Mouse (Mus musculus): Measurements from ENCODE around the gene Gab2. TPM values are rescaled to one million over a fixed set of nuclear protein-coding genes. Genes with fewer than 3 reads are reported as not detected.

The Gab2 gene
- polyA plus RNA-seq, 1 experiment from 2014 or later = 1.5 TPM

GRCm38 (mm10) chr7:97085291-97085690 is 3.9 kb downstream of the Gab2 start:
- ATAC-seq (no peak), DNase-seq (no peak)
- Histone ChIP-seq H3K36me3 (replicated peaks; ENCODE audit: insufficient read depth, low read length) (no peaks in the 10 kb centered on the region), H3K27me3 (ENCODE audit: insufficient read depth, low read length) (no peaks in the 10 kb centered on the region), H3K9me3 (ENCODE audit: low read length) (no peaks in the 10 kb centered on the region), H3K9ac (replicated peaks) (no peak overlapping the region), H3K4me1 (ENCODE audit: insufficient read depth) (peaks cover 12% of the 10 kb centered on the region), H3K4me2 (ENCODE audit: low read depth, low read length) (no peak overlapping the region), H3K4me3 (ENCODE audit: low read depth, low read length) (no peak overlapping the region), H3K27ac (ENCODE audit: low read depth) (no peak overlapping the region)
- TF ChIP-seq CTCF (IDR thresholded peaks at IDR 0.05; ENCODE audit: low read depth) (peak; percentile 65), EP300 (IDR thresholded peaks at IDR 0.05; ENCODE audit: low read depth) (no peak)
- WGBS (ENCODE audit: insufficient replicate concordance) = 15% methylated on average over 4 of the region's 4 CpGs

DNA sequence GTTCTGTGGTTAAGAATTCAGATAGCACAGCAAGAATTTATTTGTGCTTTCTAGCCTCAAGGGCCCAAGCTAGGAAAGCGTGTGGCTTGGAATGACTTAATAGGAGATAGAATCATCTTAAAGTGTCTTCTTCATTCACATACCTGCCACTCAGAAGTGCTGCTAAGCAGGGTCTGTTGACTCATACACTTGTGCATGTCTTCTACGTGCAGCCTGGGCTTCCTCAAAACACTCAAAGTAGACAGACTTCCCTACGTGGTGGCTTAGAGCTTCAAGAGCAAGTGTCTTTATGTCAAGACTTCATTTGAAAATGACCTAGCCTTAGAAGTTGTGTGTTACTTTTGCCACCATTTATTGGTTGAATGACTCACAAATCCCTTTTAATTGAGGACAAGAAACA is 12.9 kb downstream of the Gab2 start:
- ATAC-seq (no peak), DNase-seq (no peak)
- Histone ChIP-seq H3K27me3 (ENCODE audit: insufficient read depth, low read length) (no peaks in the 10 kb centered on the region), H3K36me3 (replicated peaks; ENCODE audit: insufficient read depth, low read length) (no peaks in the 10 kb centered on the region), H3K4me1 (ENCODE audit: insufficient read depth) (no peaks in the 10 kb centered on the region), H3K4me2 (ENCODE audit: low read depth, low read length) (no peak overlapping the region), H3K9ac (replicated peaks) (no peak overlapping the region), H3K9me3 (ENCODE audit: low read length) (no peaks in the 10 kb centered on the region), H3K4me3 (ENCODE audit: low read depth, low read length) (no peak overlapping the region), H3K27ac (ENCODE audit: low read depth) (no peak overlapping the region)
- TF ChIP-seq EP300 (IDR thresholded peaks at IDR 0.05; ENCODE audit: low read depth) (no peak), CTCF (IDR thresholded peaks at IDR 0.05; ENCODE audit: low read depth) (no peak)
- WGBS (ENCODE audit: insufficient replicate concordance) = 47% methylated on average over 3 of the region's 3 CpGs

- Histone ChIP-seq H3K4me3 (ENCODE audit: low read depth, low read length) (no peak overlapping the region), H3K9me3 (ENCODE audit: low read length) (no peaks in the 10 kb centered on the region), H3K4me2 (ENCODE audit: low read depth, low read length) (no peak overlapping the region), H3K9ac (replicated peaks) (no peak overlapping the region), H3K4me1 (ENCODE audit: insufficient read depth) (peaks cover 3% of the 10 kb centered on the region; the same call in 1 of the 2 replicates), H3K36me3 (replicated peaks; ENCODE audit: insufficient read depth, low read length) (no peaks in the 10 kb centered on the region), H3K27me3 (ENCODE audit: insufficient read depth, low read length) (no peaks in the 10 kb centered on the region), H3K27ac (ENCODE audit: low read depth) (no peak overlapping the region)
- DNase-seq (no peak), ATAC-seq (no peak)
- no peak for TF ChIP-seq EP300 (IDR thresholded peaks at IDR 0.05; ENCODE audit: low read depth)
- no peak for TF ChIP-seq CTCF (IDR thresholded peaks at IDR 0.05; ENCODE audit: low read depth)
- WGBS (ENCODE audit: insufficient replicate concordance) = 64% methylated on average over 3 of the region's 3 CpGs
These were observed 26.7 kb downstream of the Gab2 start for GRCm38 (mm10) chr7:97108119-97108518.

- H3K27ac ChIP-seq (ENCODE audit: low read depth) = no peak overlapping the region
- DNase-seq (no peak), ATAC-seq (no peak)
- H3K9ac ChIP-seq (replicated peaks) = no peak overlapping the region
- no peak overlapping the region for H3K4me3 ChIP-seq (ENCODE audit: low read depth, low read length)
- H3K27me3 ChIP-seq (ENCODE audit: insufficient read depth, low read length) = no peaks in the 10 kb centered on the region
- no peak overlapping the region for H3K4me2 ChIP-seq (ENCODE audit: low read depth, low read length)
- H3K9me3 ChIP-seq (ENCODE audit: low read length) = no peaks in the 10 kb centered on the region
- TF ChIP-seq CTCF (IDR thresholded peaks at IDR 0.05; ENCODE audit: low read depth) (no peak), EP300 (IDR thresholded peaks at IDR 0.05; ENCODE audit: low read depth) (no peak)
- 73% methylated on average over 1 of the region's 1 CpGs for WGBS (ENCODE audit: insufficient replicate concordance)
- no peaks in the 10 kb centered on the region for H3K36me3 ChIP-seq (replicated peaks; ENCODE audit: insufficient read depth, low read length)
- no peaks in the 10 kb centered on the region for H3K4me1 ChIP-seq (ENCODE audit: insufficient read depth)
These were observed 47.6 kb downstream of the Gab2 start for GRCm38 (mm10) chr7:97128949-97129348.

DNA sequence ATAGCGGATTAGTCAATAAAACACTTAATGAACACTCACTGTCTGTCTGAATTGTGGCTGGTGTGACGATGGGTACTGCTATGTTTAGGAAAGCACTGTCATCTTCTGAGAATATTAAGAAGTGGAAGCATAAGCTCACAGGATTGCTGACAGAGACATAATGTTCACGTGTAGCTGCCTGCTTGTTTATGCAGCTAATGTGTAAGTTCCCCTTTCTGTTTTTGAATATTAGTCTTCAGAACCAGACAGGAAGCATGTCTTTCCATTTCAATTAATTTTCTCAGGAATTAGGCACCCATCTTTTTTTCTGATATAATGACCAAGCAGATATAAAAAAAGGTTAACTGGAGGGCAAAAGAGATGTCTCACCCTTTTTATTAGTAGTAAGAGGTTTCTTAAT is 55.1 kb downstream of the Gab2 start:
- 41% methylated on average over 3 of the region's 3 CpGs for WGBS (ENCODE audit: insufficient replicate concordance)
- no peak overlapping the region for H3K4me3 ChIP-seq (ENCODE audit: low read depth, low read length)
- no peak overlapping the region for H3K4me2 ChIP-seq (ENCODE audit: low read depth, low read length)
- H3K36me3 ChIP-seq (replicated peaks; ENCODE audit: insufficient read depth, low read length) = no peaks in the 10 kb centered on the region
- no peak overlapping the region for H3K9ac ChIP-seq (replicated peaks)
- ATAC-seq (no peak; the same call in 1 of the 2 replicates), DNase-seq (no peak)
- H3K27ac ChIP-seq (ENCODE audit: low read depth) = no peak overlapping the region
- peaks cover 4% of the 10 kb centered on the region; the same call in 1 of the 2 replicates for H3K9me3 ChIP-seq (ENCODE audit: low read length)
- no peaks in the 10 kb centered on the region for H3K27me3 ChIP-seq (ENCODE audit: insufficient read depth, low read length)
- TF ChIP-seq CTCF (IDR thresholded peaks at IDR 0.05; ENCODE audit: low read depth) (no peak), EP300 (IDR thresholded peaks at IDR 0.05; ENCODE audit: low read depth) (no peak)
- no peaks in the 10 kb centered on the region for H3K4me1 ChIP-seq (ENCODE audit: insufficient read depth)

DNA sequence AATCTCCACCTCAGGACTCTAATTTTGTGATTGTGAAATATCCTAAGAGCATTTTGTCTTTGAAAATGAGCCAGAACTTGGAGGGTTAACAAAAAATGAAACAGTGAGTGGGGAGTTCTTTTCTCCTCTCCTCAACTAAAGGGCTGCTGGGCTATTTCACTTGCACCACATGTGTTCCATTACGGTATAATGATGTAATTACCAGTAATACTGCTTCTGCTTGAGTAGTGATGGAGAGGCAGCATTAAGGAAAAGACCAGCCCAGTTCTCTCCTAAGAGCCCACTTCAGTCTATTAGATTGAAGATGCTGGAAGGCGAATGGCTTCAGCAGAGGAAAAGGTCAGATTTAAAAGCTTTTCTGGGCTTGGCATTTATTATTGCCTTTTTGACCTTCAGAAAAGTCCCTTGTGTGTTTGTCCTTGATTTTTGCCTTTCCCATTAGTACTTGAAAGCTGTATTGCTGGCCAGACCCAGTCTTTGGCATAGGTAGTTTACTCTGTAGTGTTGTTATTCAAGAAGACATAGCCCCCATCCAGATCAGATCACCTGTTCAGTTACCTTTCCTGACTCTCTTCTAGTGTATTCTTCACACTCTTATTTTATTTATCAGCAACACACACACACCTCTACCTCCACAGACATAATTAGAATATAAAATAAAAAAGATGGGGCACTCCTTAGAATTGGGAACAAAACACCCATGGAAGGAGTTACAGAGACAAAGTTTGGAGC is 69.9 kb downstream of the Gab2 start:
- no peaks in the 10 kb centered on the region for H3K9me3 ChIP-seq (ENCODE audit: low read length)
- no peak overlapping the region for H3K4me3 ChIP-seq (ENCODE audit: low read depth, low read length)
- no peak for TF ChIP-seq EP300 (IDR thresholded peaks at IDR 0.05; ENCODE audit: low read depth)
- WGBS (ENCODE audit: insufficient replicate concordance) = 83% methylated on average over 2 of the region's 2 CpGs
- ATAC-seq = no peak
- H3K36me3 ChIP-seq (replicated peaks; ENCODE audit: insufficient read depth, low read length) = no peaks in the 10 kb centered on the region
- no peak overlapping the region for H3K4me2 ChIP-seq (ENCODE audit: low read depth, low read length)
- no peaks in the 10 kb centered on the region; the same call in 1 of the 2 replicates for H3K4me1 ChIP-seq (ENCODE audit: insufficient read depth)
- H3K27me3 ChIP-seq (ENCODE audit: insufficient read depth, low read length) = no peaks in the 10 kb centered on the region
- no peak overlapping the region for H3K27ac ChIP-seq (ENCODE audit: low read depth)
- no peak for DNase-seq
- H3K9ac ChIP-seq (replicated peaks) = no peak overlapping the region

All from liver, postnatal 0 days (tissue).